Mouse (Mus musculus): ENCODE measurements around the gene Lig1. TPM values are rescaled to one million over a fixed set of nuclear protein-coding genes. Genes with fewer than 3 reads are reported as not detected.

Gene Lig1
- 92.0 and 163 TPM in 2 replicates for polyA plus RNA-seq (2012; rRNA removed)

DNA sequence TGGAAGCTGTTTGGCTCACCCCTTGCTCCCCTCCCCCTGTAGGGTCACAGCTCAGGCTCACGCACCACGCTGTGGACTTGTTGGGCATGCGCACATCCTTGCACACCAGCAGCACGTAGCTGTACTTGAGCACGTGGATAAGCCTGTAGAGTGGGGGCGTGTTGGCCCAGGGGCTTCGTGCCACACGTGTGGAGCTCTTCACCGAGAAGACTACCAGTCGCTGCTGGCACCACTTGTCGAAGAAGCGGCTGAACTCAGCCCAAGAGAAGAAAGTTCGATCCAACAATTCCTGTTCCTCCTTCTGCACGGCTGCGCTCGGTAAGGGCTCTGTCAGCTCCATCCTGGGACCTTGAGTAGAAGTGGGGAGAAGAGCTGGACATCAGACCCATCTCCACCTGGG is at the start of gene Lig1:
Gene Lig1, plus strand, starts transcription at position 203 of the 400 bp plus-strand sequence.

DNA sequence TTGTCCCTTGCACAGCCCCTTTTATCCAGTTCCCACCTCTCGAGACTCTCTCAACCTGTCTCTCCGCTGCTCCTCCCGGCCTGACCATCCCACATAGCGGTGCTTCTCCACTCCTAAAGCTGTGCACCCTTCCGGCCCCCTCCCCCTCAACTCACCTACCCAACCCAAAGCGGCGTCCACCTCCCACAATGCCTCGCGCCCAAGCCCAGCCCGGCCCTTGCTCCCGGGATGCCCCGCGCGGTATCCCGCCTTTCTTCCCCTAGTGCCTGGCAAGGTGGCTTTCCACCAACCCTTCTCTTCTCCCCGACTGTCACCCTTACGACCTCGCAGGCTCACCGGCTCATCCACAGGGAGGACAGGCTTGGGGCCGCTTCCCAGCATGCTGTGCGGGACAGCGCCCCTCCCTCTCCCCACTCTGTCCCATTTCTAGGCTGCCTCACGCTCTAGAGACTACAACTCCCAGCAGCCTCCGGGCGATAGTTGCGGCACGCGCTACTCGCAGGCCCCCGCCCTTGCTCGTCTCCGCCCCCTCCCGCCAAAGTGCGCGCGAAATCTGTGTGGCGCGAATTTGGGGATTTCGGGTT is 1.3 kb downstream of the Lig1 start, which contains the start of gene Zswim9:
Gene Zswim9, minus strand, starts transcription at position 414 of the 584 bp plus-strand sequence.

DNA sequence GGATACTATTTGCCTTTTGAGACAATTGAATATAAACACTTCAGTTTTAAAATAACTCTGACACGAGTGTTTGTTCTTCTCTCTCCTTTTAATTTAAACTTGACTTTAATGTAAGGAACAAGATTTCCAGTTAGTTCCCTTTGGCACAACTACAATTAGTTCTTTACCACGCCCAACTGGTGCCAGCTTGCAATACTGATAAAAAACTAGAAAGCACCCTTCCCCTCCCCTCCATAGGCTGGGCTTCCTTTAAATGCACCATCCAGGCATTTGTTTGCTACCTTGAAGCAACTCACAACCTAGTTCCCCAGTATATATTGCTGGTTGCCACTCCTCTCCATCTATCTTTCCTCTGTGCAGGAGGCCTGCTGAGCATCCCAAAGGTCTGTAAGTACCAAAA is 47.2 kb downstream of the Lig1 start, which contains the start of gene Pla2g4c:
Gene Pla2g4c, plus strand, starts transcription at position 340 of the 400 bp plus-strand sequence.

Other genes with a start within 250 kb of the Lig1 start
- 137 and 237 TPM in 2 replicates for gene Chmp2a, start 242.5 kb upstream of the Lig1 start, polyA plus RNA-seq (2012; rRNA removed)
- gene Ube2m, start 239.0 kb upstream of the Lig1 start, polyA plus RNA-seq (2012; rRNA removed), result 152 and 259 TPM in 2 replicates
- gene Mzf1, start 222.5 kb upstream of the Lig1 start, polyA plus RNA-seq (2012; rRNA removed), result 4.1 and 5.6 TPM in 2 replicates
- gene Vmn1r85, start 182.1 kb upstream of the Lig1 start, polyA plus RNA-seq (2012; rRNA removed), result not detected in 2 replicates
- gene Vmn1r86, start 157.4 kb upstream of the Lig1 start, polyA plus RNA-seq (2012; rRNA removed), result not detected in 2 replicates
- gene Vmn1r87, start 137.1 kb upstream of the Lig1 start, polyA plus RNA-seq (2012; rRNA removed), result not detected in 2 replicates
- 0.01 TPM in 1 of 2 replicates, not detected in the other for gene Vmn1r88, start 117.7 kb upstream of the Lig1 start, polyA plus RNA-seq (2012; rRNA removed)
- not detected in 2 replicates for gene Vmn1r89, start 64.3 kb upstream of the Lig1 start, polyA plus RNA-seq (2012; rRNA removed)
- gene Zswim9, start 1.4 kb downstream of the Lig1 start, polyA plus RNA-seq (2012; rRNA removed), result 12.4 and 14.4 TPM in 2 replicates
- 3.8 and 3.9 TPM in 2 replicates for gene Pla2g4c, start 47.4 kb downstream of the Lig1 start, polyA plus RNA-seq (2012; rRNA removed)
- gene Cabp5, start 120.8 kb downstream of the Lig1 start, polyA plus RNA-seq (2012; rRNA removed), result 0.17 and 0.98 TPM in 2 replicates
- gene Bsph1, start 173.6 kb downstream of the Lig1 start, polyA plus RNA-seq (2012; rRNA removed), result not detected in 2 replicates